Mouse (Mus musculus) CH12.LX (cell line): ENCODE data around the gene Slc43a3.
A peak's percentile ranks its signal among the peaks of the same experiment; 100 is the strongest.

Experiments used
- BHLHE40 ChIP-seq: IDR thresholded peaks from 2 replicates; pipeline ENCODE4 v1.6.1; 2011; ENCODE audit warnings: mild to moderate bottlenecking, low read depth, low read length, improper control_type of control experiment
- CHD1 ChIP-seq: IDR thresholded peaks from 2 replicates; pipeline ENCODE4 v1.6.1; 2012; ENCODE audit warnings: low read depth, low read length, improper control_type of control experiment, inconsistent platforms
- CTCF ChIP-seq, 2 experiments: IDR thresholded peaks in 1 of 2; conservative IDR thresholded peaks in 1 of 2; 2 replicates each; pipeline ENCODE4 v1.5.1; 2011 to 2012; ENCODE audit warnings: low read depth in 2 of 2, low read length in 2 of 2, improper control_type of control experiment in 1 of 2, inconsistent platforms in 1 of 2, mild to moderate bottlenecking in 1 of 2, moderate library complexity in 1 of 2
- EP300 ChIP-seq: IDR thresholded peaks from 2 replicates; pipeline ENCODE4 v1.6.1; 2011; ENCODE audit warnings: low read length, improper control_type of control experiment
- GABPA ChIP-seq: IDR thresholded peaks from 2 replicates; pipeline ENCODE4 v1.6.1; 2012; ENCODE audit warnings: low read depth, low read length, improper control_type of control experiment, inconsistent platforms; ENCODE audit not compliant: insufficient replicate concordance
- KAT2A ChIP-seq: IDR thresholded peaks from 2 replicates; pipeline ENCODE4 v1.6.1; 2012; ENCODE audit warnings: low read length, improper control_type of control experiment, inconsistent platforms; ENCODE audit not compliant: insufficient replicate concordance
- MAX ChIP-seq: IDR thresholded peaks from 2 replicates; pipeline ENCODE4 v1.6.1; 2011; ENCODE audit warnings: low read length, improper control_type of control experiment
- NRF1 ChIP-seq: IDR thresholded peaks from 2 replicates; pipeline ENCODE4 v1.6.1; 2014; ENCODE audit warnings: low read depth, mild to moderate bottlenecking, inconsistent platforms, low read length, improper control_type of control experiment, moderate library complexity
- POLR2A ChIP-seq: IDR thresholded peaks from 2 replicates; pipeline ENCODE4 v1.6.1; 2011; ENCODE audit warnings: low read depth, mild to moderate bottlenecking, improper control_type of control experiment, low read length
- RCOR1 ChIP-seq: conservative IDR thresholded peaks from 2 replicates; pipeline ENCODE4 v1.6.1; 2012; ENCODE audit warnings: low read depth, mild to moderate bottlenecking, inconsistent platforms, low read length, improper control_type of control experiment
- UBTF ChIP-seq: IDR thresholded peaks from 2 replicates; pipeline ENCODE4 v1.6.1; 2012; ENCODE audit warnings: low read depth, mild to moderate bottlenecking, inconsistent platforms, low read length, improper control_type of control experiment, moderate library complexity
- ZC3H11A ChIP-seq: IDR thresholded peaks from 2 replicates; pipeline ENCODE4 v1.6.1; 2012; ENCODE audit warnings: low read depth, mild to moderate bottlenecking, inconsistent platforms, low read length, improper control_type of control experiment

GRCm38 (mm10) chr2:84888657-84889315 is 47.6 kb upstream of the Slc43a3 start:
- TF ChIP-seq NRF1 (no peak), CTCF (conservative IDR thresholded peaks at IDR 0.05 in 1 of 2, IDR thresholded peaks at IDR 0.05 in 1 of 2; ENCODE audit: low read depth in 2 of 2, low read length in 2 of 2) (peak; percentile 31 to 72; a peak in 3 of 4 replicates), KAT2A (no peak), GABPA (no peak), BHLHE40 (no peak), ZC3H11A (no peak), CHD1 (no peak), MAX (no peak), EP300 (no peak), UBTF (no peak), POLR2A (no peak), RCOR1 (no peak)
